Mouse (Mus musculus) 416B (cell line): ENCODE measurements at regions not wholly inside any gene's neighbourhood (a gene's known extent, or its start where the extent isn't known, plus 50 kb on each side); places are given as distances from the start of the nearest gene placed in this dataset.

Experiments used
- DNase-seq: peaks from one replicate; pipeline ENCODE4 v3.0.0; 2011; ENCODE audit warnings: low read depth

DNA sequence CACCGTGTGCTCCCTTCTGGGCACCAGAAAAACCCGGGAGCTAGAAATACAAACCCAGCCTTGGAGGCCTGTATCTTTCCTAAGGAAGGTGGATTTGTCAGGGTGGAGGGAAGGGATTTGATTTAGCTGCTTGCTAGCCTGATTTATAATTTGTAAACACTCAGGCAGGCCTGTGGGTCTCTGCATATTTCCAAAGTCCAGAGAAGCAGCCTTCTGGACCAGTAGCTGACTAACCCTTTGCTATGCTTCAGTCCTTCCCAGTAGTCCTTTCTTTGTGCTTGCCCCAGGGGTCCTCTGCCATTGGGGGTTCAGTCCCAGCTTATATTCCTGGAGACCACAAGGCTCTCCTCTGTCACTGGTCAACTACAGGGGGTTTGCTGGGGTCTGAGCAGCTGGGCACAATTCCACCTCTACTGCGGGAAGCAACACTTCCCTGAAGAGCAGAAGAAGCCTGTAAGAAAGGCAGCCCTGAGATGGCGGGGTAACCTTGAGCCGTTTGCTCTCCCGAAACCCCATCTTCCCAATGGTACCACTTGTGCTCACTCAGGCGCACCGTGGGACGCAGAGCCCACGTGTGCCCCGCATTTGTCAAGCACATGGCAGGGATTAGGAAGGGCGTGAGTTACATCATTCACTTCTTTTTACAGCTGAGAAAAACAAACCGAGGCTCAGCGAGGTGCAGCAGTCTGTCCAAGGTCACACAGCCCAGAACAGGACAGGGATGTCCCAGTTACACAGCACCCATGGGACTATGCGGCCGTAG lies 85.7 kb downstream of the 1700001O22Rik start:
- DNase-seq, result no peak

GRCm38 (mm10) chr2:30716580-30717565 lies 86.6 kb downstream of the 1700001O22Rik start:
- DNase-seq, result peak; percentile 80

DNA sequence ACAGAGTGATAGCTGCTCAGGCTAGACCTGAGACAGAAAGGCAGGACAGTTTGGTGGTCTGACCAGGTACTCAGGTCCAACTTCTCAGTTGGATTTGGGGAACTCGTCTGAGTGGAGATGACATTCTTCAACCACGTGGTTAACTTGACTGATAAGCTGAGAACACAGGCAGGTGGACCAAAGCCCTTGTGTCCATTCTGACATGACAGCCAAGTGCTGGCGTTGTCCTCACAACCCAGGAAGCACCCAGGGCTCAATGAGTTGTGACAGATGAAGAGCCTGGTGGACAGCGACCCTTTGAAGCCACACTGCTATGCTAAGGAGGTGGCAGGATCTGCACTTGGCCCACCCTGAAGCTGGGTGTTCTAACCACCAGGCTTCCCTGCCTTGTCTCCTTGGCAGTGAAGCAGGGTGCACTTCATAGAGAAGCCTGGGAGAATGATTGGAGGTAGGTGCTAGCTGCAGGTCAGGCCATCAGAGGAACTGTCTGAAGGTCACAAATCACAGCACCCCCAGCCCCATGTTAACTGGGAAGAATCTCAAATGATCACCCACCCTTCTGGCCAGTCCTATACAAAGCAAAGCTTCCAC lies 87.6 kb downstream of the 1700001O22Rik start:
- no peak for DNase-seq

- DNase-seq, result no peak
Measured at GRCm38 (mm10) chr2:30713535-30713934, 89.9 kb downstream of the 1700001O22Rik start.

DNA sequence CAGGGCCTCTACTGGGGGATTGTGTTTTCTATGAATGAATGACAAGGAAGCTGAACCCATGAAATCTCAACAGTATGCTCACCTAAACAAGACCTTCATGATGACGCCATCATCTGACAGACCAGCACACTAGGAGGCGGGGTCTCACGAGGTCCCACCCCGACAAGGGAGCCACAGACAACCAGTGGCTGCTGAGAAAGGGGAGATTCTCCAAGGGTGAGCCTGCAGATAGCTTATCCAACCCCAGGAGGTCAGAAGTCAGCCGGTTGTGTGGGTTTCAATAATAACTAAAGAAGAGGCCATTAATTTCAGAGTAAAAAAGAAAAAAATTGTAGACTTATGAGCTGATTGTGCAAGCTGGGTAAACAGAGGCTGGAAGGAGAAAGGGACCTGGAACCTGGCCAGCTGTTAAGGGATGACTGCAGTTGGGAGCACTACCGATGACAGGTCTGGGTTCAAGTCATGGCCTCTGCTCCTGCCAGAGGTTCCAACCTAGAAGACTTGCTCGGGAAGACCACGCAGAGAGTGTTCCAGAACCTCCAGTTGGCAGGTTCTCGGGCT lies 90.5 kb downstream of the 1700001O22Rik start:
- DNase-seq, result peak; percentile 42

DNA sequence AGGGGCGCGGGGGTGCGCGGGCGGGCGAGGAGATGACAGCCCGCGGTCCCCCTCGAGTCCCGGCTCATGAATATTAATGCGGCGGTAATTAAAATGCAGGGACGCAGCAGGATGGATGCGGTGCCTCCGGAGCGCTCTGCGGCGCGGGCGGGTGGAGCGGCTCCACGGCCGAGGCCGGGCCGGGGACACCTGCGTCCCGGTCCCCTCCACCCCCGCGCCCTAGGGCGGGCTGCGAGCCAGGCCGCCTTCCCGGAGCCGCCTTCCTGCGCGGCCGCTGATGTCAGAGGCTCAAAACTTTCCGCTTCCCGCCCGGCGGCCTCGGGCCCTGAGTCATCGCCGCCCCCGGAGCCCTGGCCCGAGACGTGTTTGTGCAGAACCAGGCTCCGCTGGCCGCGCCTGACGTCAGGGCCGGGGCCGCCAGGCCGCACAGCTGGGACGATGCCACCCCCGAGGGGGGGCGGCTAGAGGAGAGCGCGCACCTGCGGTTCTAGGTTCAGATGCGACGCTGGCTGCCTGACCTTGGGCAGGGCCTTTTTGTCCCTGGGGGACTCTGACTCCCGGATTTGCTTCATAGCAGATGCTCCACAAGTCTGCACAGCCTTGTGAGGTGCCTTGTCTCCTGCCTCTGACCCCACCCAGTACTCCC lies 91.5 kb downstream of the 1700001O22Rik start:
- DNase-seq, result peak; percentile 85

DNA sequence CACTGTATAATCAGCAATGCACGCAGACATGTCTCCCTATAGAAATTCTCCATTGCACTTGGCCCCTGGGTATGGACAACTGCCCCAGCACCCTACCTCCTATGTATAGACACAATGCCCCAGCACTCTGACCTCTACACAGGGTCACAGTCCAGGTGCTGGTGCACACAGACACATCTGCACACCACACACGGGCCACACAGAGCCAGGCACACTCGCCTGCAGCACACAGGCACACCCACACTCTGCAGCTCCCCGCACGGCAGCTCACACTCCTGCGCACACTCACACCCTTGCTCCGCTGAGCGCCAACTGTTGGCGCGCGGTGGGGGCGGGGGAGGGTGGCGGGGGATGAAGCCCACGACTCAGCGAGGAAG lies 92.0 kb downstream of the 1700001O22Rik start:
- no peak for DNase-seq

DNA sequence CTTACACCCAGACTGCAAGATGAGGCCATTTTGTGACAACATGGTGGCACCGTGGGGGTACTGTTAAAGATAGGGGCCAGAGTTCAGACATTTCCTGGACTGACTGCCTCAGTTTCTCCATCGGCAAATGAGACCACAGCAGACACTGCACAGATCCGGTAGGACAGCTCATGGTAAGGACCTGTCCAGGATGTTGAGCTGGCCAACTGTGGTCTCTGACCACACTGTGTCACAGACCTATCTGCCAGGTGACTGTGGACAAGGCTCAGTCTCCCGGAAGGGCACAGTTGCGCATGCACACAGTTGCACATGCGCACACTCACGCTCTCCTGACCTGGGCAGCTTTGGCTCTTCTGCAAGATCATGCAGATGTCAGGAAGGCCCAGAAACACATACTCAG lies 92.6 kb downstream of the 1700001O22Rik start:
- no peak for DNase-seq

GRCm38 (mm10) chr2:30709386-30709884 lies 94.0 kb downstream of the 1700001O22Rik start:
- DNase-seq, result no peak

GRCm38 (mm10) chr2:30708762-30709385 lies 94.6 kb downstream of the 1700001O22Rik start:
- no peak for DNase-seq

GRCm38 (mm10) chr2:30708001-30708683 lies 95.3 kb downstream of the 1700001O22Rik start:
- no peak for DNase-seq

DNA sequence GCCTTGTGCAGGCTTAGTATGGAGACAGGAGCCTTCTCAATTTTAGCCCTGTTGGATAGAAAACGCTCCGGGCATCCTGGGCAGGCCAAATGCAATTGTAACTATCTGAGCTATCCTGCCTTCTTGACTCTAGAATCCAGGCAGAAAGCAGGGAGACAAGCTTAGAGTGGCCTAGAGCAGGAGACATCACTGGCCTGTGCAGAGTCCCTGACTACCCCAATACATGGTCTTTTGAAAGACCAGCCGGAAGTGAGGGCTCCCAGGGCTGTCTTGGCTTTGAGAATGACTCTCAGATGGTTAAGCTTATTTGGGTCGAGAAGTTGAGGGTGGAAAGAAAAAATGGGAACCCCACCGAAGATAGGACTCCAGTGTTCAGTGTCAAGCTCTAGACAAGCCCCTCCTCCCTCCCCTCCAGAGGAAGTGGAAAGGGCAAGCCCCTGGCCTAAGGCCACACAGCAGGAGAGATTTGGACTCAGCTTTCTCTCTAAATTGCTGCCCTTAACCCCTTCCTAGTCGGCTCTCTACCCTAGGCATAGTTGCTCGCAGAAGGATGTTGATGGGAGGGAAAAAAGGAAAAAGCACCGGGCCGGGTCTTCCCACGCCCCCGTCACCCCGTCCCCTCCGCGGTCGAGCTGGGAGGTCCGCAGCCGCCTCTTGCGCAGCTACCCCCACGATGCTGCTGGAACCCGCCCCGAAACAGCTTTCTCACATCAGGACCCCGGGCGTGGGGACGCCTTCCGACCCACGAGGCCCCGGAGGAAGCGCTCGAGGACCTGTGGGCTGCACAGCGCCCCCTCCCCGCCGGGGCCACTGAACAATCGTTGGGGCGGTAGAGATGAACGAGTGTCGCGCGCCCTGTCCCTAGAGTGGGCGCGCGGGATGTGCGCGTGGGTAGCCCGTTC lies 96.1 kb downstream of the 1700001O22Rik start:
- no peak for DNase-seq

DNA sequence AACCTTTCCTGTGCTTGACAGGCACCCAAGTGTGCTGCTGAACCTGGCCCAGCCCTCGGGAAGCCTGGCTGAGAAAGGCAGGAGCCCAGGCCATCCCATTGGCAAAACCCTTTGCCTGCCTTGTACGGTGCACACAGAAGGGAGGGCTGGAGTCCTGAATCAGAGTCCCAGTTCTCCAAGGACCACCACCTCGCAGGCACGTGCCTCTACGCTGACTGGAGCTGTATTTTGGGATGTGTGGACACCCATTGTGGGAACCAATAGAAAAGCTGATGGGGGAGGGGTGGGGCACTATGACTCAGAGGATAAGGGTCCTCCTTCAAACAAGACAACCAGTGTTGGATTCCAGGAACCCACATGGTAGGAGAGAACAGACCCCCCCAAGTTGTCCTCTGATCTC lies 97.4 kb downstream of the 1700001O22Rik start:
- no peak for DNase-seq

- no peak for DNase-seq
Measured at GRCm38 (mm10) chr2:30703308-30703707, 100.2 kb downstream of the 1700001O22Rik start.

DNA sequence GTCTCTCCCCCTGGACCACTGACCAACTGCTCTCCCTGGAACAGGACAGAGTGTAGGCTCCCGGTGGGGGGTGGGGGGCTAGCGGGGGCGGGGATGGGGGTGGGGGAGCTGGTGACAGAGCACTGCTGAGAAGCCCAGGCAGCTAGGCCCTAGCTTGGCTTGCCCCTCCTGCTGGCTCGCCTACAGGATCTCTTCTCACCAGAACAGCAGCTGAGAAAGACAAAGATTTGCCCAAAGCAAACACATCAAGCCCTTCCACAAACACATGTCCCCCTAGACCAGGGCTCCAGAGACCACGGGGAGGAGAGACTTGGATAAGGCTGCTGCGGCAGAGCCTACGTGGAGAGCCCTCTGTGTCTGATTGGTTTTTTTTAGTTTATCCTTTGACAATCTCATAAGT lies 100.8 kb downstream of the 1700001O22Rik start:
- no peak for DNase-seq

DNA sequence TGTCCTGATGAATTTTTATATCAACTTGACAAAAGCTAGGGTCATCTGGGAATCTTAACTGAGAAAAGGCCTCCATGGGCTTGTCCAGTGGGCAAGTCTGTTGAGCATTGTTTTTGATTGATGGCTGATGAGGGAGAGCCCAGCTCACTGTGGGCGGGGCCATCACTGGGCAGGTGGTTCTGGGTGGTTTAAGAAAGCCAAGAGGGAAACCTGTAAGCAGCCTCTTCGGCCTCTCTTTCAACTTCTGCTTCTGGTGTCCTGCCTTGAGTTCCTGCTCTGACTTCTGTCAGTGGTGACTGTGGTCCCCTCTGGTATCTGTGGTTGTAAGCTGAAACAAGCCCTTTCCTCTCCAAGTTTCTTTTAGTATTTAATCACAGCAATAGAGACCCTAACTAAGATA lies 102.6 kb downstream of the 1700001O22Rik start:
- no peak for DNase-seq

GRCm38 (mm10) chr2:30700471-30700870 lies 103.0 kb downstream of the 1700001O22Rik start:
- DNase-seq, result no peak

- peak; percentile 89 for DNase-seq
Measured at GRCm38 (mm10) chr2:30699797-30700454, 103.5 kb downstream of the 1700001O22Rik start.
